Mouse (Mus musculus): Measurements from ENCODE around the gene 1700029P11Rik.

DNA sequence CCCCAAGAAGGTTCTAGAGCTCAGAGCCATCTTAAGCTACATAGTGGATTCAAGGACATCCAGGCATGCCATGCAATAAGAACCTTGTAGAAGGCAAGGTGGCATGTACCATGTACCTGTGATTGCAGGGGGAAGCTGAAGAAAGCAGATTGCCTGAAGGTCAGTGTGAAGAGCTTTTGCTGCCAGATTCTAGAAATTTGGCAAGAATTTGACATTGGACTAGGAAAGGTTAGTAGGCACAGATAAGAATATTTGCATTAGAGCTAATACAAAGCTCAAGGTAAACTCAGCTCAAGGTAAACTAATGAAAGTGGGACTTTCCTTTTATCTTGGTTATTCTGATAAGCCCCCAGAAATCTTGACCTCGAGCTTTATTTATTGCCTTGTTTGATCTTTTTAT lies 16.1 kb upstream of the 1700029P11Rik start:
- TF ChIP-seq CTCF (IDR thresholded peaks at IDR 0.05; ENCODE audit: control insufficient read depth, insufficient read depth, insufficient read length) (no peak), USF1 (IDR thresholded peaks at IDR 0.05; ENCODE audit: low read depth) (no peak)
